Mouse (Mus musculus) ES-E14 (cell line): ENCODE measurements around the gene Abcc2. TPM values are rescaled to one million over a fixed set of nuclear protein-coding genes. Genes with fewer than 3 reads are reported as not detected.

ENCODE experiments used
- DNase-seq: peaks from one replicate; pipeline ENCODE4 v3.0.0-alpha.2; 2013; ENCODE audit warnings: low read depth, low spot score
- H3K27ac ChIP-seq: 2 replicates; pipeline ENCODE4 v1.5.1; 2012; ENCODE audit warnings: low read depth, mild to moderate bottlenecking, low read length, moderate library complexity, mixed read lengths; ENCODE audit not compliant: poor library complexity, insufficient read depth, severe bottlenecking
- H3K36me3 ChIP-seq: 2 replicates; pipeline ENCODE4 v1.6.1; 2012; ENCODE audit warnings: mild to moderate bottlenecking, low read length, moderate library complexity, mixed read lengths; ENCODE audit not compliant: control insufficient read depth, poor library complexity, insufficient read depth, severe bottlenecking
- H3K4me1 ChIP-seq, 2 experiments: fragments of 150-350 bp in 1 of 2; sonication (generic) in 1 of 2; 2 replicates each; pipeline ENCODE4 v1.6.1; 2012; ENCODE audit warnings: low read length in 2 of 2, mild to moderate bottlenecking in 1 of 2, mixed read lengths in 1 of 2; ENCODE audit not compliant: control insufficient read depth in 2 of 2, insufficient read depth in 2 of 2, poor library complexity in 1 of 2
- H3K4me3 ChIP-seq, 2 experiments: fragments of 150-350 bp in 1 of 2; sonication (generic) in 1 of 2; 2 replicates each; pipeline ENCODE4 v1.5.1; 2012; ENCODE audit warnings: low read length in 2 of 2, low read depth in 1 of 2, mild to moderate bottlenecking in 1 of 2, mixed read lengths in 1 of 2; ENCODE audit not compliant: insufficient read depth in 1 of 2, poor library complexity in 1 of 2, severe bottlenecking in 1 of 2
- H3K9ac ChIP-seq: 2 replicates; pipeline ENCODE4 v1.6.1; 2012; ENCODE audit warnings: low read depth, mild to moderate bottlenecking, low read length, mixed read lengths; ENCODE audit not compliant: poor library complexity, insufficient read depth, severe bottlenecking
- H3K9me3 ChIP-seq: fragments of 150-350 bp; sonication (generic); 2 replicates; pipeline ENCODE4 v1.6.1; 2012; ENCODE audit warnings: low read depth, mild to moderate bottlenecking, low read length; ENCODE audit not compliant: control insufficient read depth, insufficient read depth
- CHD2 ChIP-seq: IDR thresholded peaks from 2 replicates; pipeline ENCODE4 v1.6.1; 2014; ENCODE audit warnings: mild to moderate bottlenecking, low read depth, low read length, inconsistent platforms
- HCFC1 ChIP-seq: IDR thresholded peaks from 2 replicates; pipeline ENCODE4 v1.6.1; 2012; ENCODE audit warnings: low read length, inconsistent platforms, borderline replicate concordance; ENCODE audit not compliant: insufficient read depth
- MAFK ChIP-seq: IDR thresholded peaks from 2 replicates; pipeline ENCODE4 v1.6.1; 2014; ENCODE audit warnings: mild to moderate bottlenecking, low read depth, low read length, inconsistent platforms; ENCODE audit not compliant: insufficient read depth
- ZC3H11A ChIP-seq: IDR thresholded peaks from 2 replicates; pipeline ENCODE4 v1.6.1; 2012; ENCODE audit warnings: low read depth, mild to moderate bottlenecking, inconsistent platforms, low read length, borderline replicate concordance
- ZNF384 ChIP-seq: IDR thresholded peaks from 2 replicates; pipeline ENCODE4 v1.6.1; 2012; ENCODE audit warnings: low read depth, low read length, inconsistent platforms
- in situ Hi-C, 2 experiments: fragments of 600-800 bp; cut with MboI; formaldehyde crosslinking; loops; one replicate each; pipeline ENCODE4 v1.15.1; 2025; ENCODE audit warnings: low sequenced_read_pairs in 2 of 2, inconsistent platforms in 1 of 2; ENCODE audit not compliant: unreplicated experiment in 2 of 2
- total RNA-seq: library from RNA; depleted of rRNA; stranded (reverse); fragments of 300-350 nt; gene quantifications from 2 replicates; pipeline ENCODE4 v1.2.3, GENCODE M21; 2012

The Abcc2 gene
- total RNA-seq, 1 experiment, result 1.6 TPM

GRCm38 (mm10) chr19:43811419-43811818 lies 29.4 kb downstream of the Abcc2 start:
- Histone ChIP-seq H3K27ac (no peak overlapping the region), H3K9ac (no peak overlapping the region), H3K36me3 (no peaks in the 10 kb centered on the region), H3K9me3 (no peaks in the 10 kb centered on the region), H3K4me1 (peaks cover 2 to 7% of the 10 kb centered on the region in 2 experiments; a peak in 1 of 4 replicates), H3K4me3 (no peak overlapping the region)
- DNase-seq, result no peak
- TF ChIP-seq ZNF384 (no peak), ZC3H11A (no peak), HCFC1 (no peak), MAFK (no peak), CHD2 (no peak)
- in situ Hi-C loops, result no loop called here

- in situ Hi-C loops, result no loop called here
Measured at GRCm38 (mm10) chr19:43813315-43813714, 31.3 kb downstream of the Abcc2 start.

GRCm38 (mm10) chr19:43815661-43816414 lies 33.8 kb downstream of the Abcc2 start:
- no peak overlapping the region for H3K27ac ChIP-seq
- in situ Hi-C loops, result no loop called here
- TF ChIP-seq MAFK (no peak), ZC3H11A (no peak), HCFC1 (no peak), ZNF384 (no peak), CHD2 (no peak)
- 0 out of 4 replicates have a peak, but pooled peaks cover 0 to 2% of the 10 kb centered on the region in 2 experiments for H3K4me1 ChIP-seq
- no peaks in the 10 kb centered on the region for H3K9me3 ChIP-seq
- DNase-seq, result no peak
- no peak overlapping the region for H3K9ac ChIP-seq
- H3K4me3 ChIP-seq, result no peak overlapping the region
- H3K36me3 ChIP-seq, result no peaks in the 10 kb centered on the region

More at GRCm38 (mm10) chr19:43813315-43813714, 31.3 kb downstream of the Abcc2 start:
- H3K4me3 ChIP-seq, result no peak overlapping the region
- H3K27ac ChIP-seq, result no peak overlapping the region
- H3K4me1 ChIP-seq, result peaks cover 2 to 5% of the 10 kb centered on the region in 2 experiments; a peak in 1 of 4 replicates
- no peak for TF ChIP-seq CHD2
- TF ChIP-seq ZNF384, result no peak
- TF ChIP-seq MAFK, result no peak
- TF ChIP-seq HCFC1, result no peak
- no peak for TF ChIP-seq ZC3H11A
- no peak overlapping the region for H3K9ac ChIP-seq
- no peaks in the 10 kb centered on the region for H3K9me3 ChIP-seq
- no peaks in the 10 kb centered on the region for H3K36me3 ChIP-seq
- DNase-seq, result no peak

- DNase-seq, result no peak
- H3K36me3 ChIP-seq, result no peaks in the 10 kb centered on the region
- H3K4me3 ChIP-seq, result no peak overlapping the region
- H3K9me3 ChIP-seq, result no peaks in the 10 kb centered on the region
- H3K9ac ChIP-seq, result no peak overlapping the region
- no peak for TF ChIP-seq CHD2
- in situ Hi-C loops, result no loop called here
- no peaks in the 10 kb centered on the region for H3K4me1 ChIP-seq
- no peak overlapping the region for H3K27ac ChIP-seq
Measured at GRCm38 (mm10) chr19:43826855-43827254, 44.9 kb downstream of the Abcc2 start.

- H3K4me3 ChIP-seq, result no peak overlapping the region
- in situ Hi-C loops, result loop anchor here (10.0 kb wide), 2 partner anchors 122 to 132 kb away; no protein-coding TSS in a partner anchor
- H3K4me1 ChIP-seq, result no peaks in the 10 kb centered on the region
- H3K9ac ChIP-seq, result no peak overlapping the region
- H3K27ac ChIP-seq, result no peak overlapping the region
- no peaks in the 10 kb centered on the region for H3K9me3 ChIP-seq
- TF ChIP-seq HCFC1, result no peak
- TF ChIP-seq ZNF384, result no peak
- no peak for TF ChIP-seq CHD2
- TF ChIP-seq MAFK, result peak; percentile 75
- TF ChIP-seq ZC3H11A, result peak; percentile 54; the same call in 1 of the 2 replicates
- no peaks in the 10 kb centered on the region for H3K36me3 ChIP-seq
- DNase-seq, result peak; percentile 68
Measured at GRCm38 (mm10) chr19:43832425-43833069, 50.6 kb downstream of the Abcc2 start.
